Mouse (Mus musculus) cortical plate, adult 2 months (tissue): ENCODE data around the gene Tecta. TPM values are rescaled to one million over a fixed set of nuclear protein-coding genes. Genes with fewer than 3 reads are reported as not detected.

Experiments used
- H3K27ac ChIP-seq: fragments of 200-500 bp; 2 replicates; pipeline ENCODE4 v1.5.1; 2012; ENCODE audit warnings: low read length, control low read depth, inconsistent platforms; ENCODE audit not compliant: insufficient read depth
- H3K4me1 ChIP-seq: fragments of 200-500 bp; 2 replicates; pipeline ENCODE4 v1.6.1; 2011; ENCODE audit warnings: low read length; ENCODE audit not compliant: control insufficient read depth, insufficient read depth
- H3K4me3 ChIP-seq: fragments of 200-500 bp; 2 replicates; pipeline ENCODE4 v1.5.1; 2011; ENCODE audit warnings: mild to moderate bottlenecking, low read length, control low read depth; ENCODE audit not compliant: insufficient read depth
- CTCF ChIP-seq: fragments of 200-500 bp; IDR thresholded peaks from 2 replicates; pipeline ENCODE4 v1.5.1; 2011; ENCODE audit warnings: mild to moderate bottlenecking, control low read depth, low read length; ENCODE audit not compliant: insufficient read depth; ENCODE audit errors: extremely low read depth
- POLR2A ChIP-seq: fragments of 200-500 bp; IDR thresholded peaks from 2 replicates; pipeline ENCODE4 v1.6.1; 2011; ENCODE audit warnings: mild to moderate bottlenecking, low read length, control low read depth; ENCODE audit not compliant: insufficient read depth; ENCODE audit errors: extremely low read depth
- polyA plus RNA-seq: library from polyadenylated mRNA; depleted of rRNA; stranded (reverse); fragments of >200 nt; gene quantifications from 2 replicates; pipeline ENCODE4 v1.2.3, GENCODE M21; 2012

Gene Tecta
- polyA plus RNA-seq, 1 experiment, result 0.27 TPM

DNA sequence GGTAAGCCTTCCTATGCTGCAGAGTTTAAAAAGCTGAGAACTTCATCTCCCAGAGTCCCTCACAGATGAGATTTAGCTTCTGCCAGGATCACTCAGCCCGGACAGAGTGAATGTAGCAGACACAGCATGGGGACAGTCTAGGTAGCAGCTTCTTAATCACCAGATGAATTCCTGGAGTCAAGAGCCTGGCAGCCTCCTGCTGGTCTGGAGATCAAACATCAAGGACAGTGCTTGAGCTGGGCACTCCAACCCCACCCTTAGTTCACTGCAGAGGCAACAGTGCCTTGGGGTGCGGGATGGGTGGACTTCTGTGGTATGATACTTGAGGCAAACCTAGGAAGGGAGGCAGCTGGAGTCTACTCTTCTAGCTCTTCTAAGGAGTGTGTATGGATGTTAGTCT, 20.0 kb upstream of the Tecta start:
- Histone ChIP-seq H3K4me1 (no peaks in the 10 kb centered on the region), H3K27ac (no peak overlapping the region), H3K4me3 (no peak overlapping the region)
- TF ChIP-seq POLR2A (no peak), CTCF (no peak)

DNA sequence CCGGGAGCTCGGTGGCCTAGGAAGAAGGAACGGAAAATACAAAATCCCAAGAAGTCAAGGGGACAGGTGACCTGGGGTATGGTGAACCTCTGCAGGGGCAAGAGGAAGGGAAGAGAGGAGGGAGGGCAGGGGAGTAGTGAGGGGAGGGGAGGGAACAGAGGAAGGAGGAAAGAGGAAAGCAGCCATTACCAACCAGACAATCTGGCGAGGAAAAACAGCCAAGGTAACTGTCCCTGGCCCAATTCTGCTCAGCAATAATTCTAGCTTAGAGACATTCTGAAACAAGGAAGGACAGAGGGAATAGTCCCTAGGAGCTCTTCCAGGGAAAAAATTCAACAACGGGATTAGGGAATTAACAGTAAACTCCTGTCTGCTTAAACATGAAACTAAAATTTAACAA, 19.1 kb upstream of the Tecta start:
- Histone ChIP-seq H3K4me3 (no peak overlapping the region), H3K4me1 (no peaks in the 10 kb centered on the region), H3K27ac (no peak overlapping the region)
- TF ChIP-seq POLR2A (no peak), CTCF (no peak)

- Histone ChIP-seq H3K4me1 (no peaks in the 10 kb centered on the region), H3K27ac (no peak overlapping the region), H3K4me3 (no peak overlapping the region)
- no peak for TF ChIP-seq CTCF
- TF ChIP-seq POLR2A, result no peak
These were observed 17.7 kb upstream of the Tecta start for GRCm38 (mm10) chr9:42417352-42417952.

DNA sequence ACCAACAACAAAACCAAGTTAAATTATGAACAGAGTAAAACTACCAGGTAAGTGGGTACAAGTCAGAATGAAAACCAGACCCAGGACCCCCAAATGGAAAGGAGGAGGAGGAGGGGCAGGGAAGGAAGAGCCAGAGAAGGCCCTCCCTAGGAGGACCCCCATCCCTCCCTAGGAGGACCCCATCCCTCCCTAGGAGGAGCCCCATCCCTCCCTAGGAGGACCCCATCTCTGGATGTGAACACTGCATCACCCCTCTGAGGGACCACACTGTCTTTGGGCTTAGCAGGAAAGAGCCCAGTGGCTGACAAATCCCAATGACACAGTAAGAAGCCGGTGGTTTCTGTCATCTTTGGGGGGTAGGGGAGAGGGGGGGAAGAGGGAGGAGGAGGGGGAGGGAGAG, 15.5 kb upstream of the Tecta start:
- TF ChIP-seq CTCF, result no peak
- TF ChIP-seq POLR2A, result no peak
- Histone ChIP-seq H3K4me3 (no peak overlapping the region), H3K27ac (no peak overlapping the region), H3K4me1 (no peaks in the 10 kb centered on the region)

DNA sequence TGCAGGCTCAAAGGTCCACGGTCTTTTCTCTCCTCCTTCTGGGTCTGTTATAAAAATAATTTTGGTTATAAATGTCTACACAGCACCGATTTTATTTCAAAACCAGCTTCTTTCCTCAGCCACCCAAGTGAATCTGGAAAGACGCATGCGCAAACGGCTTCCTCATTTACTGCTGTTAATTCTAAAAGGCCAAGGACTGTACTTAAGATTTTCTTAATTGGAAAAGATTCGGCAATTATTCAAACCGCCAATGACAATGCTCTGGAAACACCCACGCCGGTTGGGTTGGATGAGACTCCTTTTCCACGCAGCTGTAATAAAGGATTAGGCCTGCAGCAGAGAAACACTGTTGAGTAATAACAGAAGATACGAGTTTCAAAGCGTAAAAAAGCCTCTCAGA, 13.6 kb upstream of the Tecta start:
- Histone ChIP-seq H3K4me1 (no peaks in the 10 kb centered on the region), H3K4me3 (no peak overlapping the region), H3K27ac (no peak overlapping the region)
- TF ChIP-seq POLR2A (no peak), CTCF (no peak)

DNA sequence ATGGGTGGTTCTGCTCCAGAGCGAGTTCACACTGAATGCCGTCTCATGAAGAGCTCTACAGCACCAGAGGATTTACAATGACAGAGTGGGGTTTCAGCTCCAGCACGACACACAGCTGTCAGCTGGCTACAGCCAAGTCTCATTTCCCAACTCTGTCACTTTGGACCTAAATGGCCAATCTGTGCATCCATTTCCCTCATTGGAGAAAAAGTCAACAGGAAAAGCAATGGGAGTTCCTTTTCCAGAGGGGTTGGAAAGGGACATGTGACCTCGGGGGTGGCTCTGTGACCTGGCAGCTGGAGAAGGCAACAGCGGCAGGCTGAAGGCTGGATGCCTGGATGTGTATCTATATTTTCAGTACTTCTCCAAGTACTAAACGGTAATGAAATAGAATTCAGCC, 11.6 kb upstream of the Tecta start:
- Histone ChIP-seq H3K4me3 (no peak overlapping the region), H3K4me1 (no peaks in the 10 kb centered on the region), H3K27ac (no peak overlapping the region)
- TF ChIP-seq POLR2A (no peak), CTCF (no peak)

GRCm38 (mm10) chr9:42405736-42406135, 6.0 kb upstream of the Tecta start:
- Histone ChIP-seq H3K4me1 (peaks cover 2% of the 10 kb centered on the region; the same call in 1 of the 2 replicates), H3K4me3 (no peak overlapping the region), H3K27ac (no peak overlapping the region)
- TF ChIP-seq CTCF, result no peak
- no peak for TF ChIP-seq POLR2A

GRCm38 (mm10) chr9:42401486-42401885, 1.8 kb upstream of the Tecta start:
- TF ChIP-seq POLR2A (no peak), CTCF (no peak)
- Histone ChIP-seq H3K4me1 (peaks cover 2% of the 10 kb centered on the region; the same call in 1 of the 2 replicates), H3K27ac (no peak overlapping the region), H3K4me3 (no peak overlapping the region)

GRCm38 (mm10) chr9:42396141-42396540, 3.6 kb downstream of the Tecta start:
- TF ChIP-seq POLR2A (no peak), CTCF (no peak)
- H3K4me3 ChIP-seq, result no peak overlapping the region
- H3K4me1 ChIP-seq, result no peaks in the 10 kb centered on the region
- no peak overlapping the region for H3K27ac ChIP-seq

- Histone ChIP-seq H3K4me3 (no peak overlapping the region), H3K4me1 (no peaks in the 10 kb centered on the region), H3K27ac (no peak overlapping the region)
- TF ChIP-seq CTCF, result no peak
- TF ChIP-seq POLR2A, result no peak
These were observed 4.8 kb downstream of the Tecta start for GRCm38 (mm10) chr9:42394903-42395302.
